Mouse (Mus musculus) thymus, adult 2 months (tissue): ENCODE measurements around the gene Slc4a8.

ENCODE experiments used
- CTCF ChIP-seq: fragments of 200-500 bp; IDR thresholded peaks from 2 replicates; pipeline ENCODE4 v1.5.1; 2012; ENCODE audit warnings: mild to moderate bottlenecking, control low read depth, low read length, moderate library complexity, borderline replicate concordance; ENCODE audit not compliant: control insufficient read depth, poor library complexity, insufficient read depth; ENCODE audit errors: extremely low read depth
- POLR2A ChIP-seq: fragments of 200-500 bp; IDR thresholded peaks from 2 replicates; pipeline ENCODE4 v1.6.1; 2012; ENCODE audit warnings: mild to moderate bottlenecking, low read length, control low read depth, moderate library complexity; ENCODE audit not compliant: control insufficient read depth, poor library complexity, insufficient read depth; ENCODE audit errors: extremely low read depth

- no peak for TF ChIP-seq CTCF
- no peak for TF ChIP-seq POLR2A
Measured at GRCm38 (mm10) chr15:100832144-100832543, 70.6 kb downstream of the Slc4a8 start.
